Mouse (Mus musculus) neural tube, embryonic 11.5 days (tissue): ENCODE results near the gene Ankdd1b. TPM values are rescaled to one million over a fixed set of nuclear protein-coding genes. Genes with fewer than 3 reads are reported as not detected.

Source experiments
- ATAC-seq: fragments of 200-750 bp; cut with Nextera tagmentation; 2 replicates; pipeline ENCODE4 v1.8.0; 2017; ENCODE audit warnings: moderate number of reproducible peaks, mild to moderate bottlenecking, moderate TSS enrichment, moderate library complexity; ENCODE audit not compliant: insufficient read depth, low FRiP score, low TSS enrichment
- DNase-seq: peaks from one replicate; pipeline ENCODE4 v3.0.0-alpha.2; 2015; ENCODE audit warnings: low spot score
- H3K27ac ChIP-seq: fragments of 300-500 bp; sonication (generic); 2 replicates; pipeline ENCODE4 v1.5.1; 2014; ENCODE audit warnings: low read depth, mild to moderate bottlenecking, low read length
- H3K27me3 ChIP-seq: fragments of 300-500 bp; sonication (generic); 2 replicates; pipeline ENCODE4 v1.6.1; 2014; ENCODE audit warnings: mild to moderate bottlenecking, low read length, mixed read lengths; ENCODE audit not compliant: control insufficient read depth, insufficient read depth
- H3K36me3 ChIP-seq: fragments of 300-500 bp; sonication (generic); 2 replicates; pipeline ENCODE4 v1.6.1; 2014; ENCODE audit warnings: mild to moderate bottlenecking, low read length, moderate library complexity, mixed read lengths; ENCODE audit not compliant: control insufficient read depth, insufficient read depth
- H3K4me1 ChIP-seq: fragments of 300-500 bp; sonication (generic); 2 replicates; pipeline ENCODE4 v1.6.1; 2014; ENCODE audit warnings: low read length, mixed read lengths; ENCODE audit not compliant: control insufficient read depth, insufficient read depth
- H3K4me2 ChIP-seq: fragments of 300-500 bp; sonication (generic); 2 replicates; pipeline ENCODE4 v1.6.1; 2014; ENCODE audit warnings: low read depth, mild to moderate bottlenecking, moderate library complexity
- H3K4me3 ChIP-seq: fragments of 300-500 bp; sonication (generic); 2 replicates; pipeline ENCODE4 v1.5.1; 2014; ENCODE audit warnings: low read depth, low read length
- H3K9ac ChIP-seq: fragments of 300-500 bp; sonication (generic); 2 replicates; pipeline ENCODE4 v1.6.1; 2014; ENCODE audit warnings: mild to moderate bottlenecking, low read length
- H3K9me3 ChIP-seq: fragments of 300-500 bp; sonication (generic); 2 replicates; pipeline ENCODE4 v1.6.1; 2016; ENCODE audit warnings: low read length; ENCODE audit not compliant: control insufficient read depth
- WGBS: fragments of 180-500 bp; shearing (Covaris S2); extraction: QIAGEN DNeasy Blood & Tissue Kit; methylation state at CpG from one replicate; pipeline ENCODE4 v1.1.7; 2014; 5-methylcytosine and 5-hydroxymethylcytosine counted together
- polyA plus RNA-seq: library from polyadenylated mRNA; unstranded; fragments of >200 nt; fragmentation: Nextera tagmentation; extraction: Ambion mirVana; gene quantifications from 2 replicates; pipeline ENCODE4 v1.2.1, GENCODE M21; 2014

Gene Ankdd1b
- polyA plus RNA-seq, 1 experiment from 2014 or later: not detected

GRCm38 (mm10) chr13:96408786-96409185 is 62.2 kb downstream of the Ankdd1b start:
- Histone ChIP-seq H3K4me3 (no peak overlapping the region), H3K9me3 (no peaks in the 10 kb centered on the region), H3K27me3 (no peaks in the 10 kb centered on the region), H3K36me3 (peaks cover 14% of the 10 kb centered on the region), H3K9ac (no peak overlapping the region), H3K4me1 (no peaks in the 10 kb centered on the region), H3K4me2 (no peak overlapping the region), H3K27ac (no peak overlapping the region)
- ATAC-seq: no peak
- no peak for DNase-seq
- WGBS: 91% methylated on average over 1 of the region's 1 CpGs

- Histone ChIP-seq H3K36me3 (peaks cover 18% of the 10 kb centered on the region), H3K9ac (no peak overlapping the region), H3K27ac (no peak overlapping the region), H3K9me3 (no peaks in the 10 kb centered on the region), H3K4me3 (no peak overlapping the region), H3K4me2 (no peak overlapping the region), H3K4me1 (no peaks in the 10 kb centered on the region), H3K27me3 (no peaks in the 10 kb centered on the region)
- ATAC-seq (no peak), DNase-seq (peak; percentile 52)
- WGBS: 78% methylated on average over 4 of the region's 4 CpGs
Measured at GRCm38 (mm10) chr13:96407040-96407439, 64.0 kb downstream of the Ankdd1b start.

GRCm38 (mm10) chr13:96405518-96405917 is 65.5 kb downstream of the Ankdd1b start:
- Histone ChIP-seq H3K4me1 (no peaks in the 10 kb centered on the region), H3K4me2 (no peak overlapping the region), H3K27ac (no peak overlapping the region), H3K9ac (no peak overlapping the region), H3K27me3 (no peaks in the 10 kb centered on the region), H3K4me3 (no peak overlapping the region), H3K9me3 (no peaks in the 10 kb centered on the region), H3K36me3 (peaks cover 20% of the 10 kb centered on the region)
- 97% methylated on average over 2 of the region's 2 CpGs for WGBS
- no peak for ATAC-seq
- DNase-seq: no peak

- Histone ChIP-seq H3K4me3 (no peak overlapping the region), H3K9ac (no peak overlapping the region), H3K4me1 (no peaks in the 10 kb centered on the region), H3K27me3 (no peaks in the 10 kb centered on the region), H3K27ac (no peak overlapping the region), H3K4me2 (no peak overlapping the region), H3K36me3 (peaks cover 23% of the 10 kb centered on the region), H3K9me3 (no peaks in the 10 kb centered on the region)
- 95% methylated on average over 5 of the region's 5 CpGs for WGBS
- ATAC-seq (no peak), DNase-seq (no peak)
Measured at GRCm38 (mm10) chr13:96401251-96401650, 69.7 kb downstream of the Ankdd1b start.

- no peak for DNase-seq
- no peaks in the 10 kb centered on the region for H3K9me3 ChIP-seq
- WGBS: 41% methylated on average over 2 of the region's 2 CpGs
Measured at GRCm38 (mm10) chr13:96389301-96389700, 81.7 kb downstream of the Ankdd1b start.

GRCm38 (mm10) chr13:96388042-96388888 is 82.7 kb downstream of the Ankdd1b start, which contains the start of gene Poc5:
Gene Poc5 (plus strand): TSS chr13:96388294.
- H3K4me3 ChIP-seq: peak within 1 kb of the TSS; percentile 60
- DNase-seq (peak; percentile 96), ATAC-seq (peak; percentile 99)
- under 1% methylated on average over 44 of the region's 44 CpGs for WGBS
- peak within 1 kb of the TSS; percentile 62 for H3K9ac ChIP-seq
- peak within 1 kb of the TSS; percentile 76 for H3K4me2 ChIP-seq
- H3K27me3 ChIP-seq: no peaks in the 10 kb centered on the region
- no peaks in the 10 kb centered on the region for H3K36me3 ChIP-seq
- H3K9me3 ChIP-seq: no peaks in the 10 kb centered on the region
- no peak within 1 kb of the TSS for H3K27ac ChIP-seq
- peaks cover 8% of the 10 kb centered on the region for H3K4me1 ChIP-seq

More at GRCm38 (mm10) chr13:96389301-96389700, 81.7 kb downstream of the Ankdd1b start:
- Histone ChIP-seq H3K4me1 (peaks cover 8% of the 10 kb centered on the region), H3K4me2 (peak overlapping the region; percentile 76), H3K27me3 (no peaks in the 10 kb centered on the region), H3K9ac (peak overlapping the region; percentile 62), H3K36me3 (no peaks in the 10 kb centered on the region), H3K4me3 (peak overlapping the region; percentile 60), H3K27ac (no peak overlapping the region)
- ATAC-seq: no peak

GRCm38 (mm10) chr13:96377883-96378282 is 93.1 kb downstream of the Ankdd1b start:
- no peak overlapping the region for H3K27ac ChIP-seq
- H3K9ac ChIP-seq: no peak overlapping the region
- H3K4me3 ChIP-seq: no peak overlapping the region
- H3K36me3 ChIP-seq: no peaks in the 10 kb centered on the region
- H3K4me1 ChIP-seq: no peaks in the 10 kb centered on the region
- H3K9me3 ChIP-seq: no peaks in the 10 kb centered on the region
- DNase-seq (no peak), ATAC-seq (no peak)
- 75% methylated on average over 4 of the region's 4 CpGs for WGBS
- no peaks in the 10 kb centered on the region for H3K27me3 ChIP-seq
- no peak overlapping the region for H3K4me2 ChIP-seq

- Histone ChIP-seq H3K4me3 (no peak overlapping the region), H3K27me3 (no peaks in the 10 kb centered on the region), H3K36me3 (no peaks in the 10 kb centered on the region), H3K27ac (no peak overlapping the region), H3K9ac (no peak overlapping the region), H3K4me2 (no peak overlapping the region), H3K9me3 (no peaks in the 10 kb centered on the region), H3K4me1 (no peaks in the 10 kb centered on the region)
- no peak for DNase-seq
- WGBS: 93% methylated on average over 18 of the region's 18 CpGs
- no peak for ATAC-seq
Measured at GRCm38 (mm10) chr13:96376871-96377270, 94.1 kb downstream of the Ankdd1b start.

GRCm38 (mm10) chr13:96375519-96375918 is 95.5 kb downstream of the Ankdd1b start:
- Histone ChIP-seq H3K4me1 (no peaks in the 10 kb centered on the region), H3K9ac (no peak overlapping the region), H3K36me3 (no peaks in the 10 kb centered on the region), H3K9me3 (no peaks in the 10 kb centered on the region), H3K4me2 (no peak overlapping the region), H3K4me3 (no peak overlapping the region), H3K27ac (no peak overlapping the region), H3K27me3 (no peaks in the 10 kb centered on the region)
- DNase-seq (no peak), ATAC-seq (no peak)
- WGBS: 17% methylated on average over 2 of the region's 2 CpGs
